10 mouse cellular contexts compared by ENCODE assay signal in the genomic region with DNA sequence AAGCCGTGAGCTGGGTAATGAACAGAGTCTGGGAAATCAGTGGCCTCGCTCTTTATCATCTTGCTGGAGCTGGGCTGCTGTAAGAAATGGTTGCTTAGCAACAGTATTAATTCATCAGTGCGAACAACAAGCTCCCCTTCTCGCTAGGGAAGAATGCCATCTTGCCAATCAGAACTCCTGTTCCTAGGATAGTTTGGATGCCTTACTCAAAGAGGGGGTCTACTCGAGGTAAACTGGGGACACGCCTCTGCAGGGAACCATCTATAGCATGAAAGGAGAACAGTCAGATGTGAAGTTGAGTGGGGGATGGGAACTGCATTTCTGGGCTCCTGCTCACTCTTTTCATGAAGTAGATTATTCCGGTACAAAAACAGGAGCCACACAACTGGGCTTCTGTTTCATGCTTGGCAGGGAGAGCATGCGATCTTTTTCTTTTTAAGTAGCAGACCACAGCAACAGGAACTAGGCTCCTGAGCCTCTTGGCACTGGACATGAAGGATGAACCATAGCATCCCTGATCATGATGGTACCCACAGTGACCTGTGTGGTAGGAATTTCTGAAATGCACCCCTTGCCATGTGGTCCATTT. TPM values are rescaled to one million over a fixed set of nuclear protein-coding genes. Genes with fewer than 3 reads are reported as not detected.
DNase-seq lines count a peak whose midpoint lies in the region; ATAC-seq and TF ChIP-seq lines count a peak whose summit lies in the region.
"Had no signal": no experiment of that assay in that cellular context is flagged by ENCODE, and none has a peak within 500 bp of the region (broad histone marks: within the 10 kb centered on the region; RNA-seq: fewer than 3 reads in every experiment).

No protein-coding gene starts in this region.

- DNase-seq in layer of hippocampus, adult 2 months (ENCODE audit: low spot score in 2 of 2) = peak; percentile 37 to 75
- peak; percentile 92 for DNase-seq in midbrain, postnatal 0 days (ENCODE audit: low spot score)
- no peak for DNase-seq in ovary, postnatal 36 days (ENCODE audit: low spot score)
- DNase-seq in natural killer cell, adult 2 months (ENCODE audit: low spot score in 2 of 2) = no peak
- DNase-seq in heart, postnatal 25 days (ENCODE audit: low spot score) = no peak
- DNase-seq: adrenal gland, postnatal 36 days had no signal

- no peak for TF ChIP-seq POLR2A in cortical plate, adult 2 months (IDR thresholded peaks at IDR 0.05; ENCODE audit: extremely low read depth, insufficient read depth, low read length)

- 28% methylated on average over 8 of the region's 8 CpGs for WGBS in embryonic facial prominence, embryonic 13.5 days
- WGBS in midbrain, postnatal 0 days = 8% methylated on average over 8 of the region's 8 CpGs

- H3K4me3 ChIP-seq in cortical plate, adult 2 months (ENCODE audit: insufficient read depth, low read length) = no peak overlapping the region
- H3K4me3 ChIP-seq in embryonic facial prominence, embryonic 13.5 days = no peak overlapping the region
- peak overlapping the region; percentile 36 for H3K4me3 ChIP-seq in layer of hippocampus, adult 2 months
- no peak overlapping the region for H3K4me3 ChIP-seq in midbrain, postnatal 0 days (ENCODE audit: low read depth, low read length)

- ATAC-seq in embryonic facial prominence, embryonic 13.5 days (ENCODE audit: insufficient number of reproducible peaks, insufficient read depth, low FRiP score, low TSS enrichment, low read depth) = no peak
- ATAC-seq in midbrain, postnatal 0 days (ENCODE audit: low FRiP score) = peak; percentile 92
- no peak for ATAC-seq in granulocyte monocyte progenitor cell, adult 5-6 weeks (replicated peaks; ENCODE audit: poor library complexity, severe bottlenecking)

- peak overlapping the region; percentile 16; the same call in 1 of the 2 replicates for H3K4me2 ChIP-seq in embryonic facial prominence, embryonic 13.5 days
- peak overlapping the region; percentile 28 for H3K4me2 ChIP-seq in midbrain, postnatal 0 days (ENCODE audit: low read depth, low read length, poor library complexity, severe bottlenecking)

- no peaks in the 10 kb centered on the region for H3K27me3 ChIP-seq in embryonic facial prominence, embryonic 13.5 days
- H3K27me3 ChIP-seq in midbrain, postnatal 0 days (ENCODE audit: insufficient read depth, low read length) = no peaks in the 10 kb centered on the region

- H3K4me1 ChIP-seq in cortical plate, adult 2 months (ENCODE audit: control insufficient read depth, insufficient read depth, low read length) = peaks cover 5% of the 10 kb centered on the region
- peaks cover 18% of the 10 kb centered on the region for H3K4me1 ChIP-seq in embryonic facial prominence, embryonic 13.5 days
- H3K4me1 ChIP-seq in midbrain, postnatal 0 days (ENCODE audit: insufficient read depth, low read length) = peaks cover 13% of the 10 kb centered on the region; the same call in 1 of the 2 replicates

- no peak for TF ChIP-seq CTCF in cortical plate, adult 2 months (IDR thresholded peaks at IDR 0.05; ENCODE audit: extremely low read depth, insufficient read depth, low read length)
- no peak for TF ChIP-seq CTCF in layer of hippocampus, adult 2 months (conservative IDR thresholded peaks at IDR 0.05)
- no peak for TF ChIP-seq CTCF in midbrain, postnatal 0 days (IDR thresholded peaks at IDR 0.05)

- no peaks in the 10 kb centered on the region for H3K9me3 ChIP-seq in embryonic facial prominence, embryonic 13.5 days
- no peaks in the 10 kb centered on the region for H3K9me3 ChIP-seq in midbrain, postnatal 0 days (ENCODE audit: low read length)

- H3K9ac ChIP-seq in embryonic facial prominence, embryonic 13.5 days = no peak overlapping the region
- no peak overlapping the region for H3K9ac ChIP-seq in midbrain, postnatal 0 days (replicated peaks; ENCODE audit: low read length, poor library complexity, severe bottlenecking)

- intact Hi-C loops in heart, postnatal 25 days (cut with DNase I) = no loop called here

- peak overlapping the region; percentile 87 for H3K27ac ChIP-seq in cortical plate, adult 2 months (ENCODE audit: insufficient read depth, low read length)
- H3K27ac ChIP-seq in embryonic facial prominence, embryonic 13.5 days = peak overlapping the region; percentile 52
- peak overlapping the region; percentile 92 for H3K27ac ChIP-seq in layer of hippocampus, adult 2 months
- H3K27ac ChIP-seq in midbrain, postnatal 0 days (ENCODE audit: low read depth, low read length) = peak overlapping the region; percentile 85
- H3K27ac ChIP-seq: kidney, postnatal 0 days had no signal

- no peaks in the 10 kb centered on the region for H3K36me3 ChIP-seq in embryonic facial prominence, embryonic 13.5 days
- H3K36me3 ChIP-seq in midbrain, postnatal 0 days (ENCODE audit: insufficient read depth, low read length) = no peaks in the 10 kb centered on the region

RNA-seq across cellular contexts. Expression of a gene that starts 22.9 kb away (rescaled TPM):
- 76.7 and 88.6 TPM in 2 replicates for polyA plus RNA-seq in cortical plate, adult 2 months (2012; rRNA removed)
- polyA plus RNA-seq in embryonic facial prominence, embryonic 13.5 days (2015; fragmentation: Nextera tagmentation; extraction: Ambion mirVana) = 15.6 and 21.2 TPM in 2 replicates
- 10 to 100 TPM; 52.6 to 68.0 TPM for total RNA-seq in layer of hippocampus, adult 2 months (2021)
- total RNA-seq in midbrain, postnatal 0 days (2014; rRNA removed) = 12.6 and 15.6 TPM in 2 replicates
- 16.5 and 16.7 TPM in 2 replicates for polyA plus RNA-seq in midbrain, postnatal 0 days (2015; fragmentation: Nextera tagmentation; extraction: Ambion mirVana)
- total RNA-seq in granulocyte monocyte progenitor cell, adult 5-6 weeks (2014; fragmentation: Nextera tagmentation) = 1.1 and 7.2 TPM in 2 replicates
- total RNA-seq in granulocyte monocyte progenitor cell, adult 5-6 weeks (2017) = 0.26 and 2.3 TPM in 2 replicates
- 10 to 100 TPM; 20.8 to 27.2 TPM for total RNA-seq in heart, postnatal 25 days (2021)

RNA-seq across cellular contexts. Expression of a gene that starts 29.9 kb away (rescaled TPM):
- not detected in 2 replicates for polyA plus RNA-seq in cortical plate, adult 2 months (2012; rRNA removed)
- not detected in 2 replicates for polyA plus RNA-seq in embryonic facial prominence, embryonic 13.5 days (2015; fragmentation: Nextera tagmentation; extraction: Ambion mirVana)
- total RNA-seq in layer of hippocampus, adult 2 months (2021) = not detected
- not detected in 2 replicates for total RNA-seq in midbrain, postnatal 0 days (2014; rRNA removed)
- polyA plus RNA-seq in midbrain, postnatal 0 days (2015; fragmentation: Nextera tagmentation; extraction: Ambion mirVana) = not detected in 2 replicates
- total RNA-seq in granulocyte monocyte progenitor cell, adult 5-6 weeks (2014; fragmentation: Nextera tagmentation) = not detected in 2 replicates
- not detected in 2 replicates for total RNA-seq in granulocyte monocyte progenitor cell, adult 5-6 weeks (2017)
- not detected for total RNA-seq in heart, postnatal 25 days (2021)
- total RNA-seq: adrenal gland, postnatal 36 days had no signal
- polyA plus RNA-seq: kidney, postnatal 0 days had no signal

Comparison
In these comparisons a context has a peak if more than half of its experiments do, and no peak if none do; other contexts are left out.
1. DNase-seq: peak in layer of hippocampus, adult 2 months (2 of 2) and midbrain, postnatal 0 days (single experiment); none in ovary, postnatal 36 days (single experiment), natural killer cell, adult 2 months (0 of 2) and heart, postnatal 25 days (single experiment).
2. Peak in every context shown above with its lines, with median percentiles within 50 percentile points of each other: H3K27ac ChIP-seq.